Mouse (Mus musculus): ENCODE measurements around the gene Ascl3.

The Ascl3 gene

GRCm38 (mm10) chr7:109719286-109719685 lies 12.2 kb downstream of the Ascl3 start:
- in situ Hi-C loops (cut with MboI; ENCODE audit: low pct_unique_long_range_greater_than_20kb in 1 of 2, low sequenced_read_pairs in 2 of 2, unreplicated experiment in 1 of 2), result loop anchor here in 1 of 2 experiments (10.0 kb wide), 1 partner anchor 174 kb away; no protein-coding TSS in a partner anchor

GRCm38 (mm10) chr7:109713434-109713982 lies 18.0 kb downstream of the Ascl3 start:
- in situ Hi-C loops (cut with MboI; ENCODE audit: low pct_unique_long_range_greater_than_20kb in 1 of 2, low sequenced_read_pairs in 2 of 2, unreplicated experiment in 1 of 2), result loop anchor here in 1 of 2 experiments (10.0 kb wide), 1 partner anchor 169 kb away; no protein-coding TSS in a partner anchor

- in situ Hi-C loops (cut with MboI; ENCODE audit: low pct_unique_long_range_greater_than_20kb in 1 of 2, low sequenced_read_pairs in 2 of 2, unreplicated experiment in 1 of 2), result loop anchor here in 1 of 2 experiments (10.0 kb wide), 1 partner anchor 167 kb away; no protein-coding TSS in a partner anchor
These were observed 19.3 kb downstream of the Ascl3 start for GRCm38 (mm10) chr7:109712198-109712597.

GRCm38 (mm10) chr7:109710069-109710468 lies 21.5 kb downstream of the Ascl3 start:
- in situ Hi-C loops (cut with MboI; ENCODE audit: low pct_unique_long_range_greater_than_20kb in 1 of 2, low sequenced_read_pairs in 2 of 2, unreplicated experiment in 1 of 2), result loop anchor here in 1 of 2 experiments (10.0 kb wide), 1 partner anchor 165 kb away; no protein-coding TSS in a partner anchor

- in situ Hi-C loops (cut with MboI; ENCODE audit: low pct_unique_long_range_greater_than_20kb in 1 of 2, low sequenced_read_pairs in 2 of 2, unreplicated experiment in 1 of 2), result no loop called here
These were observed 22.6 kb downstream of the Ascl3 start for GRCm38 (mm10) chr7:109708961-109709382.

- in situ Hi-C loops (cut with MboI; ENCODE audit: low pct_unique_long_range_greater_than_20kb in 1 of 2, low sequenced_read_pairs in 2 of 2, unreplicated experiment in 1 of 2), result no loop called here
These were observed 24.3 kb downstream of the Ascl3 start for GRCm38 (mm10) chr7:109707023-109707785.

GRCm38 (mm10) chr7:109704461-109704860 lies 27.1 kb downstream of the Ascl3 start:
- in situ Hi-C loops (cut with MboI; ENCODE audit: low pct_unique_long_range_greater_than_20kb in 1 of 2, low sequenced_read_pairs in 2 of 2, unreplicated experiment in 1 of 2), result no loop called here

- in situ Hi-C loops (cut with MboI; ENCODE audit: low pct_unique_long_range_greater_than_20kb in 1 of 2, low sequenced_read_pairs in 2 of 2, unreplicated experiment in 1 of 2), result no loop called here
These were observed 27.5 kb downstream of the Ascl3 start for GRCm38 (mm10) chr7:109704016-109704377.

- in situ Hi-C loops (cut with MboI; ENCODE audit: low pct_unique_long_range_greater_than_20kb in 1 of 2, low sequenced_read_pairs in 2 of 2, unreplicated experiment in 1 of 2), result no loop called here
These were observed 28.1 kb downstream of the Ascl3 start, which contains the start of the genes St5 and Akip1 for GRCm38 (mm10) chr7:109703190-109704015. St5 (minus strand) TSS chr7:109703605. Akip1 (plus strand) TSS chr7:109703690.

- in situ Hi-C loops (cut with MboI; ENCODE audit: low pct_unique_long_range_greater_than_20kb in 1 of 2, low sequenced_read_pairs in 2 of 2, unreplicated experiment in 1 of 2), result no loop called here
These were observed 28.8 kb downstream of the Ascl3 start for GRCm38 (mm10) chr7:109702721-109703120.

- in situ Hi-C loops (cut with MboI; ENCODE audit: low pct_unique_long_range_greater_than_20kb in 1 of 2, low sequenced_read_pairs in 2 of 2, unreplicated experiment in 1 of 2), result no loop called here
These were observed 31.3 kb downstream of the Ascl3 start for GRCm38 (mm10) chr7:109700213-109700612.

GRCm38 (mm10) chr7:109695339-109695726 lies 36.2 kb downstream of the Ascl3 start:
- in situ Hi-C loops (cut with MboI; ENCODE audit: low pct_unique_long_range_greater_than_20kb in 1 of 2, low sequenced_read_pairs in 2 of 2, unreplicated experiment in 1 of 2), result loop anchor here in 1 of 2 experiments (10.0 kb wide), 1 partner anchor 171 kb away; no protein-coding TSS in a partner anchor

- in situ Hi-C loops (cut with MboI; ENCODE audit: low pct_unique_long_range_greater_than_20kb in 1 of 2, low sequenced_read_pairs in 2 of 2, unreplicated experiment in 1 of 2), result loop anchor here in 1 of 2 experiments (10.0 kb wide), 1 partner anchor 170 kb away; no protein-coding TSS in a partner anchor
These were observed 36.8 kb downstream of the Ascl3 start for GRCm38 (mm10) chr7:109694576-109695338.

- in situ Hi-C loops (cut with MboI; ENCODE audit: low pct_unique_long_range_greater_than_20kb in 1 of 2, low sequenced_read_pairs in 2 of 2, unreplicated experiment in 1 of 2), result loop anchor here in 1 of 2 experiments (10.0 kb wide), 1 partner anchor 166 kb away; no protein-coding TSS in a partner anchor
These were observed 40.6 kb downstream of the Ascl3 start for GRCm38 (mm10) chr7:109690961-109691360.

- in situ Hi-C loops (cut with MboI; ENCODE audit: low pct_unique_long_range_greater_than_20kb in 1 of 2, low sequenced_read_pairs in 2 of 2, unreplicated experiment in 1 of 2), result loop anchor here in 1 of 2 experiments (10.0 kb wide), 1 partner anchor 165 kb away; no protein-coding TSS in a partner anchor
These were observed 41.4 kb downstream of the Ascl3 start for GRCm38 (mm10) chr7:109690101-109690500.

- in situ Hi-C loops (cut with MboI; ENCODE audit: low pct_unique_long_range_greater_than_20kb in 1 of 2, low sequenced_read_pairs in 2 of 2, unreplicated experiment in 1 of 2), result no loop called here
These were observed 44.9 kb downstream of the Ascl3 start for GRCm38 (mm10) chr7:109686585-109687128.

- in situ Hi-C loops (cut with MboI; ENCODE audit: low pct_unique_long_range_greater_than_20kb in 1 of 2, low sequenced_read_pairs in 2 of 2, unreplicated experiment in 1 of 2), result no loop called here
These were observed 50.6 kb downstream of the Ascl3 start for GRCm38 (mm10) chr7:109680879-109681278.

- in situ Hi-C loops (cut with MboI; ENCODE audit: low pct_unique_long_range_greater_than_20kb in 1 of 2, low sequenced_read_pairs in 2 of 2, unreplicated experiment in 1 of 2), result no loop called here
These were observed 51.2 kb downstream of the Ascl3 start for GRCm38 (mm10) chr7:109680284-109680683.

All from mouse embryonic stem cell (cell line).